Mouse (Mus musculus): Measurements from ENCODE around the gene Gm19684.
"Not testable (repeated sequence)": the region's sequence is repeated elsewhere in the genome, so short reads cannot be mapped to it uniquely, and the experiment has no call there.

The Gm19684 gene

DNA sequence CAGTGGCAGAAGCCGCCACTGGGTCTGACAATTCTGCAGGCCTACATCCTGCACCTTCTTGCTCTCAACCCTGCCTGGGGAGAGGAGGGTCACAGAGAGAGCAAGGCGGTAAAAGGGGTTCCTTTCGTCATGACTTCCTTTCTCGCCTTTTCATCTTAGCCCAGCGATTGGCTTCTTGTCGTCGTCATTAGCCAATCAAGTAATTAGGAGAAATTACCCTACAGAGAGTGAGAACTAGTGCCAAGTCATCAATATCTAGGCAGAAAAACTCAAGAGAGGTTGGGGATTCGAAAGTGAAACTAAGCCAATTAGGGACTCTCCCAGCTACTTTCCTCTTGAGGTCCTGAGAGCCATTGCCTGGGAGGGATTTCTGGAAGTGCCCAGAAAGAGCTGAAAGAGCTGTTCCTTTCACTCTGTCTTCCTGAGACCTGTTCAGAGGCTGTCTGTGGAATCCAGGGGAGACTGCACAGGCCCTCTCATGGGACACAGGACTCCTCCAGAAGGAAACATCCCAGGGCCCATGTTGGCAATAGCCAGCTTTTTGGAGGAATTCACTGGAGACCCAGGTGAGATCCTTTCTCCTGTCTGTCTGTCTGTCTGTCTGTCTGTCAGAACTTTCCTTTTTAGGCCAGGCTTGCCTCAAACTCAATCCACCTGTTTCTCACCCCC, at the start of gene Gm19684:
TSS of gene Gm19684 (plus strand) at position 327 of the 669 bp plus-strand sequence.
- peak; percentile 86 to 90 for DNase-seq (ENCODE audit: low spot score in 2 of 2)

DNA sequence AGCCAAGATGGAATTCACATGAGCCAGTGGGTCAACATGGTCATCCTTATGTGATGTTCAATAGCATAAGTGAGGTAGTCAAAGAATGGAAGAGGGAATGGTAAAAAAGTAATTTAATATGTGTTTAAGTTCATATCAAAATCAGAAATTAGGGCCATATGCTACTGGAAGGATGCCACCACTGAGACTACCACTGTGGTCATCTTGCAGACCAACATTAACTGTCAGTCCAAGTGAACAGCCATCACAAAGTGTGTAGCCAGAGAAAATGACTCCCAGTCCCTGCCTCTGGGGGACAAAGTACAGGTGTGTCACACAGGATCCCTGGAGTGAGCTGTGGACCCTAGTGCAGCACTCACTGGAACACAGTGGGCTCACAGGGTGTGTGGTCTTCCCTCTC, 39.6 kb upstream of the Gm19684 start:
- DNase-seq (ENCODE audit: low spot score in 2 of 2): not testable (repeated sequence)

DNA sequence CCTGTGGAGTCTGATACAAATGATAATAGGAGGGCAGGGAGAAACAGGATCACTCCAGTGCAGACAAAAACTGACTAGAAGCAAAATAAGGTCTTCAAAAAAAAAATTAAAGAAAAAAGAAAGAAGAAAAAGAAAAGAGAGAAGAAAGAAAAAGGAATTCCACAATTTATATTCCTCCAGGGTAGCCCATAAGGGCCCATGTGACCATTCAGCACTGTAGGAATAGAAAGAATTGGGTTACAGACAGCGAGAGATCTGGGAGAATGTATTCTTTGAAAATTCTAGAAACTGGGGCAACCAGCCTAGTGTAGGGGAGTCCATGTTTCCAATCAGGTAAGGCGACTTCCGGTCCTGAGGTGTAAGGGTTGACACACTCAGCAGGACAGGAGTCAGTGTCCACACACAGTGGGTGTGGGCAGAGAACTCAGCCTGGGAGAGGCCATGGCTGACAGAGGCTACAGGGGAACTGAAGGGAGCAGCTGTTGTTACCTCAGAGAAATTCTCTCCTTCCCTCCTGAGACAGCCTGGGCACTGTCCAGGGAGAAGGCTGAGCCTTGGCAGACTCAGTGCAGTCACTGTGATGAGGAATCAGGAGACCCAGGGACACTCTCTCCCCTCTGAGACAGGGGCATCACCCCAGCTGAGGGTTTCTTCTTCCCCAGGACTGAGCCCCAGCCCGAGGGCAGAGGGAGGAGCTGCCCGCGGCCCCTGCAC, 38.8 kb upstream of the Gm19684 start:
- not testable (repeated sequence) for DNase-seq (ENCODE audit: low spot score in 2 of 2)

DNA sequence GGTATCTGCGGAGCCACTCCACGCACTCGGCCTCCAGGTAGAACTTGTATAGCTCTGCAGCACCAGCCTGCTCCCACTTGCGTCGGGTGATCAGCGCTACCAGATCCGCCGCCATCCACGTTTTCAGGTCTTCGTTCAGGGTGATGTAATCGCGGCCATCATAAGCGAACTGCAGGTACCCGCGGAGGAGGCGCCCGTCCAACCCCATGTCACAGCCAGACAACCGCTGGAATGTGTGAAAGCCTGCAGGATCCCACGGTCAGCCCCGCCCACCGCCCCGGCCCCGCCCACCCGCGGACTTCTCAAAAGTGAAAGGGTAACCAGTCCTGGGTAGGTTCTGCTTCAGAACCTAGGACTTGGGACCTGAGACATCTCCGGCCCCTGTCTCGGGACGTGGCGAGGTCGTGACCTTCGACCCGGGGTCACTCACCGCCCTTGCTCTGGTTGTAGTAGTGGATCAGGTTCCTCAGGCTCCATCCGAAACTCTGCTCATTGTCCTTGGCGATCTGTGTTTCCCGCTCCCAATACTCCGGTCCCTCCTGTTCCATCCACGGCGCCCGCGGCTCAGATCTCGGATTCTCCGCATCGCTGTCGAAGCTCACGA, 38.1 kb upstream of the Gm19684 start:
- peak; percentile 43 to 47 for DNase-seq (ENCODE audit: low spot score in 2 of 2)

DNA sequence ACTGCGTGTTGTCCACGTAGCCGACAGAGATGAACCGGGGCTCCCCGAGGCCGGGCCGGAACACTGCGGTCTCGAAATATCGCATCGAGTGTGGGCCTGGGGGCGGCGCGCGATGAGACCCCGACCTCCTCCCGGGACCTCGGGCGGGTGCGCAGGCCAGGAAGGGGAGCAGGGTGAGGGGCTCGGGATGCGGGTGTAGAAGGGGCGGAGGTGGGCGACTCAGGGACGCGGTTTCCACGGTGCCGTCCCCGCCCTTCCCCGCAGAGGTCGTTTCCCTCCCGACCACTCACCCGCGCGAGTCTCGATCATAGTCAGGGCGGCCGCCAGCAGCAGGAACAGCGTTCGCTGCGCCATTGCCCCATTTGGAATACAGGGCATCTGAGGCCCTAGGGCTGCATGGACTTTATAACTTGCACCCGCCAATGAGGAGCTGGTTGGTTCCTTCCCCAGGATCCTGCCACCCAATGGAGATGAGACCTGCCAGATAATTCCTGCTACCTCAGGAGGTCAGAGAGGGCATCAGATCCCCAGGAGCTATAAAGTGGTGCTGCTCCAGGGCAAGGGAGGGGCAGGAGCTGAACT, 37.5 kb upstream of the Gm19684 start:
- no peak for DNase-seq (ENCODE audit: low spot score in 2 of 2)

DNA sequence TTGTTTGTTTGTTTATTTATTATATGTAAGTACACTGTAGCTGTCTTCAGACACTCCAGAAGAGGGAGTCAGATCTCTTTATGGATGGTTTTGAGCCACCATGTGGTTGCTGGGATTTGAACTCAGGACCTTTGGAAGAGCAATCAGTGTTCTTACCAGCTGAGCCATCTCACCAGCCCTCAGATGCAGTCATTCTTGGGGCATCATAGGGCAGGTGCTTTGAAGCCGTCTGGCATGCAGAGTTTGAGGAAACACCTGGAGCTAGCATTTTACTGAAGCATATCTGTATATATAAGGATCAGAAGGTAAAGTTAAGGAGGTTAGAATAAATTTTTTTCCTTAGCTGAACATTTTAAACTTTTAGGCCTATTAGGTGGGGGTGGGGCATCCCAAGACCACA, 35.5 kb upstream of the Gm19684 start:
- DNase-seq (ENCODE audit: low spot score in 2 of 2): not testable (repeated sequence)

DNA sequence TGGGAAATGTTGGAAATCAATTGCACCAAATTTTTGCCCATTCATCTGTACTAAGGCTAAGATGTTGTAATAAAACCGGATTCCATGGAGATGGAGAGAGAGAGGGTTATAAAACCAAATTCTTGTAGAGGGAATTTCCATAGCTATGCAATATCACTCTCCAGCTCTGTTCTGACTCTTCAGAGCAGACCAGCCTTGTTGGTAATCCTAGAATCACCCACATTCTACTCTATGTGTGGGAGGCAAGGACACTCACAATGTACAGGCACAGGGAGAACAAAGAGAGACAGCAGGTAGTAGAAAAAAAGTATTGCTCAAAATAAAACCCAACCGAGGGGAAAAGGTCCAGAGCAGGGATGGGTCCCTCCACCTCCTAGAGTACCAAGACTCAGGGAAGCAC, 29.5 kb upstream of the Gm19684 start:
- not testable (repeated sequence) for DNase-seq (ENCODE audit: low spot score in 2 of 2)

DNA sequence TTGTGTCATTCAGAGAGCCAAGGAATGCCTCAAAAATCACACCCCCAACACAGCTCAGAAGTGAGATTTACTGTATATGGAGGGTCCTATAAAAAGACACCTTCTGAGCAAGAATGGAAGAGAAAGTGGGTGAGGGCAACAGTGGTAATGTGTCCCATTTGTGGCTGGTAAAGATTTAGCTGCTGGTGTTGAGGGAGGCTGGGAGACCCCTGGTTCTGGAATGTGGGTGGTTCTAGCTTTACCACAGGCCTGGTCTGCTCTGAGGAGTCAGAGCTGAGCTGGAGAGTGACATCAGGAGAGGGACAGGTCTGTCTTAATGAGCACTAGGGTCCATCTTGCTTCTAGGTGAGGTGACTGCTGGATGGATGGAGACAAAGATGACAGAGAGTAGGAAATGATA, 29.0 kb upstream of the Gm19684 start:
- DNase-seq (ENCODE audit: low spot score in 2 of 2): not testable (repeated sequence)

DNA sequence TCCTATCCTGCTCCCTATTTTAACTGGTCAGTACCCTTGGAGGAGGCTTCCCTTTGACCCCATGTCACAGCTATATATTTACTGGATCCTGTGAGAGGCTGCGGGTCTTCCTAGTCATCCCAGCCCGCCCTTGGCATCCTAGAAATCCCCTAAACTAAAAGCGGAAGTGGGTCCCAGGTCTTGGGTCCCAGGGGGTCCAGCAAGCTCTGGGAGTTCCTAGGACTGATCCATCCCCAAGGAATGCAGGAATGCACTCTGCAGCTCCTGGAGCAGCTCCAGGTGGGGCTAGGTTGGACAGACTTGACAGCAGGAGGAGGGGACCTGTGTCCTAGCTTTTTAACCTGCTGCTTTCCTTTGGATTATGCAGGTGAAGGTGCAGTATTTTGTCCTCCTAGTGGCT, 27.5 kb upstream of the Gm19684 start:
- no peak for DNase-seq (ENCODE audit: low spot score in 2 of 2)

DNA sequence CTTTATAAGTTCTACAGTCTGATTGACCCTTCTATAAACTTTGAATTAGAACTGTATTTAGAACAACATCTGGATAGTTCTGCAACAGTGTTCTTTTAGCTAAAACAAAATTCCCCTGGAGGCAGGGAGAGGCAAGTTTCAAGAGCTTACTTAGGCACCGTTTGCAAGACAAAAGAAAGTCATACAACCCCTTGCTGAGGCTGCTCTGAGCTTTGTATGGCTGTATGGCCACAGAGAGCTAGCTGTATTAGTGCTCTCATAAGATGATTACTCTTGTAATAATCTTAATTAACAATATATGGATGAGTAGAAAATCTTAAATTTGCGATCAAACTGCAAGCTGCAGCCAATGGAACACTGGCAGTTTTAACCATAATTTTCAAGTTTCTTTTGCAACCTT, 21.9 kb upstream of the Gm19684 start:
- not testable (repeated sequence) for DNase-seq (ENCODE audit: low spot score in 2 of 2)

DNA sequence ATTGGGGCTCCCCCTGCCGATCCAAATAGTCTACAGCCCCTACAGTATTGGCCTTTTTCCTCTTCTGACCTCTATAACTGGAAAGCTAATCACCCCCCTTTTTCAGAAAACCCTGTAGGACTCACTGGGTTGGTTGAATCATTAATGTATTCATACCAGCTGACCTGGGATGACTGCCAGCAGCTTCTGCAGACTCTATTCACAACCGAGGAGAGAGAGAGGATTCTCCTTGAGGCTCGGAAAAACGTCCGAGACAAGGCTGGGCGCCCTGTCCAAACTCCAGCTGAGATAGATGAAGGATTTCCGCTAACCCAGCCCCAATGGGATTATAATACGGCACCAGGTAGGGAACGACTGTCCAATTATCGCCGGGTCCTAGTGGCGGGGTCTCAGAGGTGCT, 19.4 kb upstream of the Gm19684 start:
- DNase-seq (ENCODE audit: low spot score in 2 of 2): not testable (repeated sequence)

DNA sequence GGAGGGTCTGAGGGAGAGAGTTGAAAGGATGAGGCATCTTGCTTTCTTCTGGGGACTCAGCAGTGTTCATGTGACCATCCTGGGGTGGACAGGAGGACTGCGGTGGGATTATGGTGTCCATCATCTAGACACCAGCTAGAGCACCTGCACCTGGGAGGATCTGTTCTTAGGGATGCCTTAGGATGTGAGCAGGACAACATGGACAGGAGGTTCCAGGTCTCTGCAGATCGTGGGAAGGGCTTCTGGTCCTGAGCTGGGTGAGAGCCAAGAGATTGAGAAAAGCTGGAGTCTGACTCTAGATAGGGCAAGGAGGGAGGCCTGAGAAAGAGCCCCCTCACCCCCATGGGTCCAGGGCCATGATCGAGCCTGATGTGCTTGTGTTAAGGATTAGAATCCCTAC, 11.3 kb upstream of the Gm19684 start:
- not testable (repeated sequence) for DNase-seq (ENCODE audit: low spot score in 2 of 2)

DNA sequence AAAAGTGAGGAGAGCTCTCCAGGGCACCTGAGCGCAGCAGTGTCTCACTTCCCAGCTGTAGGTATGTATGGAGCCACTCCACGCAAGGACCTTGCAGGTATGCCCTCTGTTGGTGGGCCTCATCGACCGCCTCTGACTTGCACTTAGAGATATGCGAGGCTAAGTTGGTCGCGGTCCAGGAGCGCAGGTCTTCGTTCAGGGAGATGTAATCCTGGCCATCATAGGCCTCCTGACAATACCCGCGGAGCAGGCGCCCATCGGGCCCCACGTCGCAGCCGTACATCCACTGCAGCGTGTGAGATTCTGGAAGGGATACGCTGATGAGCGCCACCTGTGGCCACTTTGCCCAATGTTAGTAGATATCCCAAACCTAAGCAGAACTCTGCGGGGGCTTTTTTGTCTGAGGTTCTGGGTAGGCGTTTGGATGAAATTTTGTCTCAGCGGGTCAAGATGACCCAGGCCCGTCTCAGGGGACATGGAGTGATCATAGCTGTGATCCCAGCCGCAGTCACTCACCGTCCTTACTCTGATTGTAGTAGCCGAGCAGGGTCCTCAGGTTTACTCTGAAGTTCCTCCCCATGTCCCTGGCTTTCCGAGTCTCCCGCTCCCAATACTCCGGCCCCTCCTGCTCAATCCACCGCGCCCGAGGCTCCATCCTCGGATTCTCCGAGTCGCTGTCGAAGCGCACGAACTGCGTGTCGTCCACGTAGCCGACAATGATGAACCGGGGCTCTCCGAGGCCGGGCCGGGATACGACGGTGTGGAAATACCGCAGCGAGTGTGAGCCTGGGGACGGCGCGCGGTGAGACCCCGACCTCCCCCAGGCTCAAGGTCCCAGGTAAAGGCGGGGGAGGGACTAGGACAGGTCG, 10.6 kb upstream of the Gm19684 start:
- DNase-seq (ENCODE audit: low spot score in 2 of 2): peak; percentile 45 to 54

DNA sequence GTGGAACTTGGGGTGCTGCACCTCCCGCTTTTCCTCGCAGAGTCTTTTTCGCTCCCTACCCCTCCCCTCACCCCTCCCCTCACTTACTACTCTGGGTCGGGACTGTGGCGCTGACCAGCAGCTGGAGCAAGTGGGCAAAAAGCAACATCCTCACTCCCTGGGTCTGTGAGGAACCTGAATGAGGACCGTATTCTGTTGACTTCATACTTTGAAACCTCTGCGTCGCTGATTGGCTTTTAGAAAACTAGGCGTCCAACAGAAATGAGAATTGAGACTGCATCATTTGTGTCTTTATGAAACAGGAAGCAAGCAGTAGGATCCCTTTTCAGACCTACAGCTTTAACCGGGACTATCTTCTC, 10.0 kb upstream of the Gm19684 start:
- peak; percentile 57 to 65 for DNase-seq (ENCODE audit: low spot score in 2 of 2)

DNA sequence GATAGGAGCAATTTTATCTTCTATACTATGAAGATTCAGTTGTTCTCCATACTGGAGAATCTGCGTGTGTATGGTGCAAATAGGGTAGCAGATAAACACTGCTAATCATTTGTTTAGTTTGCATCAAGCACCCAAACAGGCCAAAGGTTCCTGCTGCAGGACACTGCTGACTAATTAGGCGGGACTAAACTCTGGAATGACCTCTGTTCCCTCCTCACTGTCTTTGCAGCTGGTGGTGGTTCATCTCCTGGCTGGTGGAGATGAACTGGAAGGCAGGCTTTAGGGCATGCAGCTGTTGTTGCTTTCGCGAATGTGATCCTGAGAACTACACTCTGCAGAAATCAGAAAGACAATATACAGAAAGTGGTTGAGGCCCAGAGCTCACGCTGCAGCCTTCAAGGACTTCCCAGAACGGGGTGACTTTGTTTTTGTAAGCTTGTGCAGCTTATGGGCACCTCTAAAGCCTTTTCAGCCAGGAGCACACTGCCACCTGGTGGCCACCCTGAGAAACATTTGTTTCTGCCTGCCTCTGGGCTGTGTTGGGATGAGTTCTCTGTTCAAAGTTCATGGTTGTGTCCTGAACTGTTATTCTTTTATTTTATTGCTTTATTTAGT, 7.4 kb upstream of the Gm19684 start:
- DNase-seq (ENCODE audit: low spot score in 2 of 2): peak in 1 of 2 experiments; percentile 42

DNA sequence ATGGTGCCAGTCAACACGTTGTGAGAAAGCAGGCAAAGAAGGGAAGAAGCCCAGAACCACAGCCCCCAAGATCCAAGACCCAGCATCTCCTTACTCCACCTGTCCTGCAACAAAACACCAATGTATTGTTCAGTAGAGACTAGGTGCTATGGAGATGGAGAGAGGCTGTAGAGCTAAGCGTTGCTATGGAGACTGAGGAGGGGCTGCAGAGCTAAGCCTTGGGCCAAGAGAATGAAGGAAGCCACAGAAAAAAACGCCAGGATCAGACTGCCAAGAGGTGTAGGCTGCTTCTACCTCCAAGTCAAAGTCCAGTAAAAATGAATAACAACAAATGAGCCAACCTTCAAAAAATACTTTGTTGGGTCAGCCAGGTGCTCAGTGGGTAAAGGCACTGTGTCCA, 4.9 kb upstream of the Gm19684 start:
- DNase-seq (ENCODE audit: low spot score in 2 of 2): not testable (repeated sequence)

DNA sequence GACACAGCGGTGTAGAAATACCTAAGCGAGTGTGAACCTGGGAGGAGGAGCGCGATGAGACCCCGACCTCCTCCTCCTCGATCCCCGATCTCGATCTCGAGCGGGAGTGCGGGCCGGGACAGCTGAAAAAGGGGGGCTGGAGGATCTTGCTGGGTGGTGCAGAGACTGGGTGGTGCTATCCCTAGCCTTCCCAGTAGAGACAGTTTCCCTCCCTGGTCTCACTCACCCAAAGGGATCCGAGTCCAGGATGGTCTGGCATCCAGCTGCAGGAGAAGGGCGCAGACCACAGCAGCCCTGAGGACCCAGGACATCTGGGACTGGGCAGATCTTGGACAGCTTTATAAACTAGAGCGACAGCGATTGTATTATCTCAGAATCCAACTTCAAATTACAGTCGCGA, 639 bp upstream of the Gm19684 start:
- DNase-seq (ENCODE audit: low spot score in 2 of 2): not testable (repeated sequence)

DNA sequence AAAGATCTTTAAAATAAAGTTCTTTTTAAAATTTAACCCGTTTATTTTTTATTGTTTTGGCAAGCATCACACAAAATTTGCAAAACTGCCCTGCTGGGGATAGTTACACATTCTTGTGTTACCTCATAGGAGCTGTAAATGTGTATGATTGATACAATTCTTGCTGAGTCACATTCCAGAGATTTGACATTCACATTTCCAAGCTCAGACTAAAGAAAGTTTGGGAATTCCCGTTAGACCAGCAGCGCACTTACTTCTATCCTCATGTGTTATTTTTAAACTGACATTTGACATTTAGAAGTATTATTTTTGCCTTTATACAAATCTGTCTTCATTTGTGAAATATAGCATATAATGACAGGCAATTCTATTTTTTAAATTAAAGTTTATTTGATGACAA, 2.6 kb downstream of the Gm19684 start:
- not testable (repeated sequence) for DNase-seq (ENCODE audit: low spot score in 2 of 2)

DNA sequence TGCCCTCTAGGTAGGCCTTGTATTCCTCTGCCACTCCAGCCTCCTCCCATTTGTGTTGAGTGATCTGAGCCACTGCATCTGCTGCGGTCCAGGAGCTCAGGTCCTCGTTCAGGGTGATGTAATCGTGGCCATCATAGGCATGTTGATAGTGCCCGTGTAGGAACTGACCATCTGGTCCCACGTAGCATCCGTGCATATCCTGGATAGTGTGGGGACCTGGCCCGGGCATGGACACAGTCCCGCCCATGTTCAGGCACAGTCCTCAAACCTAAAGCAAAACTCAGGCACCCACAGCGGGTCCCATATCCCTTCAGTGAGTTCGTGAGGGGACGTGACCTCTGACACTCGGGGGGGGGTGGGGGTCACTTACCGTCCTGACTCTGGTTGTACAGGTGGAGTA, 7.0 kb downstream of the Gm19684 start:
- not testable (repeated sequence) for DNase-seq (ENCODE audit: low spot score in 2 of 2)

DNA sequence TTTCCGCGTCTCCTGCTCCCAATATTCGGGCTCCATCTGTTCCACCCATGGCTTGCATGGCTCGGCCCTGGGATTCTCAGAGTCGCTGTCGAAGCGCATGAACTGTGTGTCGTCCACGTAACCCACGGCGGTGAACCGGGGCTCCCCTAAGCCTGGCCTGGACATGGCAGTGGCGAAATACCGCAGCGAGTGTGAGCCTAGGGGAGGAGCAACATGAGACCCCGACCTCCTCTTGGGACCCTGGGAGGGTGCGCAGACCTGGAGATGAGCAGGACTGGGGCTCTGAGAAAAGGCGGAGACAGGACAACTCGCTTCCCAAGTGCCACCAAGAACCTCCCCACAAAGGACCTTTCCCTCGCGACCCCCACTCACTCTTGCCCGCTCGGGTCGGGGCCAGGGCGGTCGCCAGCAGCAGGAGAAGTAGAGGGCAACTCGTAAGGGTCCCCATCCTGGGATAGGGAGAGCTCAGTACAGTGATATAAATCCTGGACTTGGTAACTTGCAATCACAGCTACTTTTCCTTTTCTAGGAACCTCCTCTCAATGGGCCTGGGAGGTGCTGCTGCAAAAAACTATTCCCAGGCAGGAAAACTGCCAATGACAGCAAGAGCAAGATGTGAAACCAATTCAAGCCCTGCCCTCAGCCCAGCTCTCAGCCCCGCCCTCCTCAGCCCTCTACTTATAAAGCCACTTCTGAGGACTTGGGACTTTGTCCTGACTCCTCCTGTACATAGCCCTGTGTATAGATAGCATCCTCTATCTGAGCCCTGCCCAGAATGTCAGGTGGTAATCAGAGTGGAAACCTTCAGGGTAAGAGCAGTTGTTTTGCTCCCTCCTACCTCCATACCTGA, 7.7 kb downstream of the Gm19684 start, which contains the start of gene Gm7030:
TSS of gene Gm7030 (minus strand) at position 458 of the 850 bp plus-strand sequence.
- DNase-seq (ENCODE audit: low spot score in 2 of 2): not testable (repeated sequence)

Data from natural killer cell, adult 2 months (primary cell).